Mouse (Mus musculus): ENCODE data around the gene Filip1.

Filip1 gene

DNA sequence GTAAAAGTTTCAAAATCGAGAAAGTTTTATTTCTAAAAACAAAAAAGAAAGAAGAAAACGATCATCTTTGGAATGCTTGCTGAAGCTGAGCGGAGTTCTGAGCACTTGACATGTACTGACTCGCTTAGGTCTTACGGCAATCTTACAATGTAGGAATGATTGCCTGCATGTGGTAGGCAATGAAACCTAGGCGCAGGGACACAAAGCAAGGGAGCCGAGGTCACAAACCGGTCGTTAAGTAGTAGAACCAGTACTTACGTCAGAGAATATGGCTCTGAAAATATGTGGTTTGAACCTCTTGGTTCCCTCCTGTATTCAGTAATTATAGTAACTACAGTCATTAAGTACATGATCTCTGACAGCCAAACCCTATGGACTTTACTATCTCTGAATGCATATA lies 29.4 kb downstream of the Filip1 start:
- in situ Hi-C loops (cut with MseI, MboI): no loop called here

DNA sequence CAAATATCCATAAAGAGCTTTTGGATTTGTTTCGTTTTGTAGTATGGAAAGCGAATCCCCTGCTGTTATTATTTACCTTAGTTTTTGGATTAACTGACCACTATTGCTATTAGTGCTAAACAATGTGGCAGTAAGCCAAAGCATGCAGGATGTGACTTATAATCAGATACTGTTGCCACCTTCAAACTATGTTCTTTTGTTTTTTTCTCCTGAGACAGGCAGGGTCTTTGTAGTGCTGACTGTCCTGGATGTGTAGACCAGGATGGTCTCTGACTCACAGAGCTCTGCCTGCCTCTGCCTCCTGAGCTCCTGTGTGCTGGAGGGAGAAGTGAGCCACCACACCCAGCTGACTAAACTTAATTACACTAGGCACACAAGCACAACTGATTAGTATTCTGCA lies 33.4 kb downstream of the Filip1 start:
- in situ Hi-C loops (cut with MseI, MboI): no loop called here

DNA sequence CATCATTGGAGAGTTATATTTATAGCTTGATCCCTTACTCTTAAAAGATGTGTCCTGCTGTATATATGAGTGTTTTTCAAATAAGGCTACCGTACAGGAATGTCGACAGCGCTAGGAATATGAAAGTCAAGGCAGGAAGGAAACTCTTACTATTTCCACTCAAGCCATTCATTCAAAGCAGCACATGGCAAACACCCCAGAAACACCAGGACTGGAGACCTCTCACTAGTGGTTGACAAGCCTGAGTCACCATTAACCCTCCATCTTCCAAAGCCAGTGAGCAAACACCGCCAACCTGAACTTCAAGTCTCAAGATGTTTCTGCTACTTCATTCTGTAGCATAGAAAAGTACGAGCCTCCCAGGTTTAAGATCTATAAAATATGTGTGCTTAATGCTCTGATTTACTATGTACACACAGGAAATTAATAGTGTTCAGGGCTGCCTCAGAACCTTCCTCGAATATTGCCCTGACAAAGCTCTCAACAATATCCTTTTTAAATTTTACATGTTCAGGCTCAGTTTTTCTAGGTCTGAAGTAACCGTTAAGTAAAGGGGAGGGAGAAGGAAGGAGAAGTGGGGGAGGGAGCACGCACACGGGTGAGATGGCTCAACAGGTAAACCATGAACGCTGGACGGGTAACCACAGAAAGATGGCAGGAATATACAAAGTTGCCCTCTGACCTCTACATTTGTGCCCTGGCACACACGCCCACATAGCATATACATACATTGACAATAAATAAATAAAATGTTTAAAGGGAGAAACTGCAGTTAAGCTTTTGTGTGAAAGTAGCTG lies 34.2 kb downstream of the Filip1 start:
- in situ Hi-C loops (cut with MseI, MboI): no loop called here

DNA sequence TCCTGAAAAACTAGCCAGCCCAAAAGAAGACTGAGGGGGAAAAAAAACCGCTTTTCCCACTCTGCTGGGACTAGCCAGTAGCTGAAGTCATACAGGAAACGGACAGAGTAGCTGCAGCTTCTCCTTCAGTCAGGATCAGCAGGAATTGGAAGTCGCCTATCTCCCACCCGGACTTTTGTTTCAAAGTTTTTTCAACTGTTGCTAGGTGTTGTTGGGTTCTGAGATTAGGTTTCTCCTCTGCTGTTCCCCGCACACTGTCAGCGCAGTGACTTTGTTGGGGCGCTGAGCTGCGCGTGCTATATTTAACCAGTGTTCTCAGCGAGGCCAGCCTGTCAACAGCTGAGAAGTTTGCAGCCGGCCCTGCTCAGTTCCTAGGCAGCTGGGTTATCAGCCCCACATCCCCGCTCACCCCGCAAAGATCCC lies 35.1 kb downstream of the Filip1 start:
- in situ Hi-C loops (cut with MseI, MboI): no loop called here

DNA sequence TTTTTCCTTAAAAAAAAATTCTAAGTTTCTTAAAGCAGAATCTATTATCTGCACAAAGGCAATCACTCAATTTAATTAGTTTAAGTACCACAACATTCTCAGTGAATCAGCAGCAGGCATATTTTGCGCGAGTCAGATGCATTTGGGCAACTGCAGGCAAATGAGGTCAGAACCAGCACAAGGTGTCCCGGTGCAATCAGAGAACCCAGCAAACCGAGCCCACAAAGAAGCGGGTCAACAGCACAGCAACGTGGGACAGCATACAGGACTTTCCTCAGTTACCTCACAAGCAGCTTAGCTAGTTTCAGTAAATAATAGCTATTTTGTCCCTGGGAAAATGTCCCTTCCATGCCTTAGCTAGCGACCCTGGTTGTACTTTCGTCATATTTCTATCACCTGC lies 35.9 kb downstream of the Filip1 start:
- in situ Hi-C loops (cut with MseI, MboI): no loop called here

DNA sequence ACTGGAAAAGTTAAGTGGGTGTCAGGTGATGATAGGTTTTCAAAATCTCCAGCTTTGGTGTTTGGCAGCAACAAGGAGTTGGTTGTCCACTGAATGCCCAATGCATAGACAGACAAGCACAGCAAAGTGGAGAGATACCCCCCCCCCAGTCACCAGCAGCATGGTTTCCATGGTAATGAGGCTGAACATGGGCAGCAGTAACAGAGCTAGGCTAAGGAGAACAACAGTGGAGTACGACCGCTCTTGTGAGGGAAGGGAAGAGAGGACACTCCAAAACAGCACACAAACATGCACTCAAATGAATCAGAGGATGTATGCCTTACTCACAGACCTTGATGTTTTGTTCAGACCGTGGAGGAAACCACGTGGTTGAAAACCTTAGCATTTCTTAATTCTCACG lies 37.5 kb downstream of the Filip1 start:
- in situ Hi-C loops (cut with MseI, MboI): no loop called here

DNA sequence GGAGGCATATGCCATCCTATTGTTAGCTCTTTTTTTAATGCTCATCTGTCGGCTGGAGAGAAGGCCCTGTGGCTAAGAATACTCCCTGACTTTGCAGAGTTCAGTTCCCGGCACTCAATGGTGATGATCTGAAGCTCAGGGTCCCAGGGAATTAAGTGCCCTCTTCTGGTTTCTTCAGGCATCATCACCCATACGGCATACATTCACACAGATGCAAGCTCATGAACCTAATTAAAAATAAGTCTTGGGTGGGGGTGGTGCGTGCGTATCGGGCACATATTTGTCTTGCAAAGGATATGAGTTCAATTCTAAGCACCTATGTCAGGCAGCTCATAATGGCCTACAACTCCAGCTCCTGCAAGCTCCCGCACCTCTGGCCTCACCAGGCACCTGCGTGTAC lies 39.1 kb downstream of the Filip1 start:
- in situ Hi-C loops (cut with MseI, MboI): no loop called here

DNA sequence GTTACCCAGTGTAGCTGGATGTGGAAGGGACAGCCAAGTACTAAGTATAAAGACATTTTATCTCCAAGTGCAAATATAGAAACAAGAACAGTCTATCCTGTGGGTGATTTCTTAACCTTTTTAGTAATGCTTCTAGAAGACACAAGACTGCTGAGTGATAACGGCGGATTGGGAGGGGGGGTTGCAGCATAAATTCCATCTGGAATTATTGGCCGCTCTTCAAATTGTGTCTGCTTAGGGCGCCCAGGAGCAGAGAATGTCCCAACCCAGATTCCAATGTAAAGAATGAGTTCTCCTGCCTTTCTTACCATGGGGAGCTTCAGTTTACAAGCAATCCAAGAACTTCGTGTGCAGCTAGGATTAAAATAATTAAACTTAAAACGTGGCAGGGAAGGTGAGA lies 39.9 kb downstream of the Filip1 start:
- in situ Hi-C loops (cut with MseI, MboI): no loop called here

DNA sequence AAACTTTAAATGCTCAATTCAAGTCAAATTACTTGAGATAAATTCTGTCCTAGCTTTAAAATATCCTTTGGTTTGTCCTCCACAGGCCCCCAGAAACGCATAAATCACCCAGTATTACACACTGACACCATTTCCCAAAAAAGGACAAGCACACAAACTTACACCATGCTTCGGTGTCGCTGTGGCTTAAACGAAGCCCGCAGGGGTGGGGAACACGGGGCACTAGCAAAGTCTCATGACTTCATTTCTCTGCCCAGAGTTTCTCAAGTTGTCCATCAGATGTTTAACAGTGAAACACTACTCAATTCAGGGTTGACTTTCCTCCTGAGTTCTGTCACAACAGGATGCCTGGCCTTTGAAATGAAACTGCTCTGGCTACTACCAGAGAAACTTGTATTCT lies 41.0 kb downstream of the Filip1 start:
- in situ Hi-C loops (cut with MseI, MboI): no loop called here

DNA sequence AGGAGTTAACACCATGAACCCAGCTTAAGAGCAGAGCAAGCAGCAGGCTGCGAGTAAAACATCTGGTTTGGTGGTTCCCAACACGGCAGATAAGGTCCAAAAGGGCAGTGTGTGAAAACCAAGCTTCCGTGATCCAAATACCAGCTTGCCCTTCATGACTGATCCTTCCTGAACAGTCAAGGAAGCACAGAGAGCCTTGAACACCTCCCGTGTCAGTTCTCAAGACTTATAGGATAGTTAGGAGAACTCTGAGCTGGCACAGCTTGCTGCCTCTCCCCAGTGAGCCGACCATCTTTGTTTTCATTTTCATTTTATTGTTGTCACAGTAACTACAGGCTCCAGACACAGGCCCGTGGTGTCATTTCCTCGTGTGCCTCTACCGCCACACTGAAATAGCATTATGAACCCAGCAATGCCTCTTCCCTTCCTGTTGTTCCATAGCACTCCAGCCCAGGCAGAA lies 42.0 kb downstream of the Filip1 start:
- in situ Hi-C loops (cut with MseI, MboI): no loop called here

DNA sequence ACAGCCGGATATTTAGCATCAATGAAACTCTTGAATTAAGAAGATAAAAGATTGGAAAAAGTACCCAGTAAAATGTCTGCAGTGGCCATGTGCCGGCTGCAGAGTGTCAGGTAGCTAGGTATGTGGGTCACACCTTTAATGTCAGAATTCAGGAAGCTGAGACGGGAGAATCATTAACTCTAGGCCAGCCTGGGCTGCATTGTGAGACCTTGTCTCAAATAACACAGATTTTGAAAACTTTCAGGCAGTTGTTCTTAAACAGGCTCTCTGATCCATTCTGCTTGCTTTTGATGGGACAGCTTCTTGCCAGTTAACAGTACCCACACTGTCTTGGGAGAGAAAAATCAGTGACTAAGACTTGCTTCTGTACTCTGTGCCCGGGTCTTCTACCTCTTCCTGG lies 43.1 kb downstream of the Filip1 start:
- in situ Hi-C loops (cut with MseI, MboI): no loop called here

DNA sequence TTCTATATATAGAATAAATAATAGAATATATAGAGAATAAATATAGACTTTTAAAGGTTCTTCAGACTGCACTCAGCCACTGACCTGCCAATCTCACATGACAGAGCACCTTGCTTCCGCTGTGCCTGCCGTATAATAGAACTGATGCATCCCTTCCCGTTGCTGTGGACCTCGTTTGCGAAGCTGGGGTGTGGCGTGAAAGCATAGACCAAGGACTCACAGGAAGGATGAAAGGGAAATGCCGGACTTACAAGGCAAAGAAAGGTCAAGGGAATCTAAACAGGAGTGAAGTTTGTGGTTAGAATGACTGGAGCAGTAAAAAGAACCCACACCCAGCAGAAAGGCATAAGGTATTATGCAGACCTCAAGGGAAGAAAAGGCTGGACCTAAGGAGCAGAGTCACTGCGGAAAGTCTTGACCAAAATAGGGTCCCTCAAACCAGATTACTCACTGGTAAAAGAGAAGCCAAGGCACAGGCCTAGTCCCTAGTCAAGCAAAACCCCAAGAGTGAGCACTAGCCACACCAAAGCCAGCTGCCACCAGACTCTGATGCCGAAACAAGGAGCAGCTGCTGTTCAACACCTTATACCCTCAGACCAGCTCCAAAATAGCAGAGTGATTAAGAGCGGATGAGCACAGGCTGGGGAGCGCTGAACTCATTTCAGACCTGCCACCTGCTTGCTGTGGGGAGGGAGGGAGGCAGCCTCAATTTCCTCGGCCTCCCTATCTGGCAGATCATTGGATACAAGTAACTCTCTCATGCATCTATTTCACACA lies 45.8 kb downstream of the Filip1 start:
- in situ Hi-C loops (cut with MseI, MboI): no loop called here

DNA sequence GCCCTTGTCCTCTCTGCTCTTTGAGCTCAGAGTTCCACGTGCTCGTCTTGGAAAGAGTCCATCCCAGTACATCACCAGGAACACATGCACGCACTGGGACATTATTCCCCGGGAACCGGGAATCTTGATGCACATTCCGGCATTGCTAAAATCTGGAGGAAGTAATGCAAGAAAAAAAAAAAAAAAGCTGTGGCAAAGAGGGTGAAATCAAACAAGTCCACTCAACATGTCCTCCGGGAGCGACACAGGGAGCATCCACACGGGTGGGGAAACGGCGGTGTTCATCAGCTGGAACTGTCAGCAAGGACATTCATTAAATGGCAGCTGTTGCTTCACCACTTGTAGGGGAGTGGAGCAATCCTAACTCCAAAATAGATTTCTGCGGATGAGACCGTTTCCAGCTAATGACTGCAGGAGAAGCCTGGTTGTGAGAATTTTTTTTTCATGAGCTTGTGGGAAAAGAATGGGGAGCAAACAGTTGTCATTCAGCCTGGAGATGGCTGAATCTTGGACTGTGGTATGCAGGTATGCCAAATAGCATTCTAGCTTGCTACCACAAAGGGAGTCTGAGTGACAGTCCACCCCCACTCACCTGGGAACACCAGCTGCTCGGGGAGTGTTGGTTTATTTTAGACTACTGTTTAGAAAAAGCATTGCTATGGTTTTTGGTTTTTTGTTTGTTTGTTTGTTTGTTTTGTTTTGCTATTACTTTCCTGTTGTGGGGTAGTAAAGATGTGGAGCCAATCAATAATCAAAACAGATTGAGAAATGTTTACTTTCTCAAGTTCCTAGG lies 46.9 kb downstream of the Filip1 start:
- in situ Hi-C loops (cut with MseI, MboI): no loop called here

DNA sequence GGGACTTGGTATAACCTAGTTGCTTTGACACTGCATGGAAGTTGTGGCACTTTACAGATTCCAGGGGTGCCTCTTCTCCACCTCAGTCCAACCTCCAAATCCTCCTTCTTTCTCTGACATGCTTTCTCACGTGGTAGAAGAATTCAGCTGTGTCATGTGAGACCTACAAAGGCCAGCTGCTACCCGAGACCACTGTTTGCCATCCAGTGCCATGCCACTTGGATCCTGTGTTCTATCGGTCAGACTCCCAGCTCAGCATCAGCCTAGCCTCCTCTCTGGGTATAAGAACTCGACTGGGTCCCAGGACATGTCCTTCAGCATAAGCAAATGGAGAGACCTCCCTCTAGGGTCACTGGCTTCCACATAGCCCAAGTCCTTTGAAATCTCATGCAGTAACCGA lies 47.6 kb downstream of the Filip1 start:
- in situ Hi-C loops (cut with MseI, MboI): no loop called here

DNA sequence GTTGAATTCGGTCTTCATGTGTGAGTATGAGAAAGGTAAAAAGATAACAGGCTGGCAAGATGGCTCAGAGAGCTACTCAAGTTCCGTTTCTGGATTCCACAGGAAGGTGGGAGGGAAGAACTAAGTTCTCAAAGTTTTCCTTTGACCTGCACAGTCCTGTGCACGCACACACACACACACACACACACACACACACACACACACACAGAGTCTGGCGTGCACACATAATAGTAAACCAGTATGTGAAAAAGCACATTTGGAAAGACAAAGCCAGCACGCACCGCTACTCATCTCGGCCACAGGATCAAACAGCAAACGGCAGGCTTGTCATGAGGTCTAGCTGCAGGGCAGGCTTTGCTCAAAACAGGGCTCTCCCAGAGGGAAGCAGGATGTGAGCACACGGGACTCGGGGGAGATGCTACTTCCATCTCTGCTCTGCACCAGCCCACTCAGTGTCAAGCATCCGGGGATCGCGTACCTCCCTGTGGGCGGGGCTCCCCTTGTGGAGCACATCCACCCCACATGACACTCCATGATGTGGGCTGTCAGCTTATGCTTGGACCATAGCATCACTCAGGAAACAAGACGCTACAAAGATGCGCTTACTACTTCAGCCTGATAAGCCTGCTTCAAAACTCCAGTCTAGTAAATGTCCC lies 50.9 kb downstream of the Filip1 start:
- in situ Hi-C loops (cut with MseI, MboI): no loop called here

DNA sequence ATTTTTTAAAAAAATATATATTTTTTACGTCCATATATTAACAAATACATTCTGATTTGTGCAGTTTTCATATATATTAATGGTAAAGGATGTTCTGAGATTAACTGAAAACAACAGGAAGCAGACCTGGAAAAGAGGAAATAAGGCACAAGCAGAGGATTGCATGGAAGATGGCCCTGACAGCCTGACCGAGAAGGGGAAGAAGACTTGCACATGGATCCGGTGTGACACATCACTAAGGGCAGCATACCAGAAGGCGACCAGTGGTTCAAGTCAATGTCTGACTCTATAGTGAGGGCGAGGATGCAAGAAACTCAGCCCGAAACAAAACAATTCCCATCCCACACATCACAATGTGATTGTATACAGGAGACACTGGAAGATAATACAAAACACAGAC lies 52.2 kb downstream of the Filip1 start:
- in situ Hi-C loops (cut with MseI, MboI): no loop called here

DNA sequence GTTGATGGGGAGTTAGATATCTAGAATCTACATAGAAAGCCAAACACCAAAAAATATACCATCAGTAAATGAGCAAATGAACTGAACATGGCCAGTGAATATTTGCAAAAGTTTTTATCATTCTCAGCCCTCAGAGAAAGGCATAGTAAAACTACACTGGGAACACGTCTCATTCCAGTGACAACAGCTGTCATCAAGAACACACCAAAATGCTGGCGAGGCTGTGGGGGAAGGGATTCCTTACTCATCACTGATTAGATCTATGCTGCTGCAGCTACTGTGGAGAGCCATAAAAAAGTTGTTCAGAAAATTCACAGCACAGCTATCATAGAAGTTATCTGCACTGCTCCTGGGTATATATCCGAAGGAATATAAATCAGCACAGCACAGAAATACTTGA lies 54.3 kb downstream of the Filip1 start:
- in situ Hi-C loops (cut with MseI, MboI): no loop called here

DNA sequence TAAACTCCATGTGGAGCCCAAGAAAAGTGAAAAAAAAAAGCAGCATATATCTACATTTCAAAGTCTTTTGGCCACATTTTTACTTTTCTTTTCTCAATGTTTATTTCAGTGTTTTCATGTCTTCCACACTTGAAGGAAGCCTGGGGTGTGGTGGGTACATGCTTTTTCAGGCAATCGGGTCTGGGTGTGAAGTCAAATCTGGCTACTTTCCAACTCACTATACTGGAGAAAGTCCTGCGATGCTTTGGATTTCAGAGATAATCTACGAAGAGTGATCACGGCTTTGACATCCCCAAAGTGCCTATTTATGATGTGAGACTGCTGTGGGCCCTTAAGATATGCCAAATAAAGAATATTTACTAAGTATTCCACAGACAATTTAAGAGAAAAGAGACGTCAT lies 57.7 kb downstream of the Filip1 start:
- in situ Hi-C loops (cut with MseI, MboI): no loop called here

DNA sequence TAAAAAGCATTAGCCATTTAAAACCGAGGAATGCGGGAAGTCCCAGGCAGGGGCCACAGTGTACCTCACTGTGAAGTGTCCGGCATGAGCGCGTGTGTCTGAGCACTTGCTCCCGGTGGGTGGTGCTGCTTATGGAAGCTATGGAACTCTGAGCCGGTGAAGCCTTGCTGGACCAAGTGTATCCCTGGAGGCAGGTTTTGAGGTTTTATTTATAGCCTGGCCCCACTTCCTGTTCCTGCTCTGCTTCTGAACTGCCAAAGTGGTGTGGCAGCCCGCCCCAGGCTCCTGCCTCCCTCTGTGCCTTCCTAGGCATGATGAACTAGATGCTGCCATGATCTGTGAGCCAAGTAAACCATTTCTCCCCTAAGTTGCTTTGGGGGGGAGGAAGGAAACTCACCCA lies 60.7 kb downstream of the Filip1 start:
- in situ Hi-C loops (cut with MseI, MboI): no loop called here

DNA sequence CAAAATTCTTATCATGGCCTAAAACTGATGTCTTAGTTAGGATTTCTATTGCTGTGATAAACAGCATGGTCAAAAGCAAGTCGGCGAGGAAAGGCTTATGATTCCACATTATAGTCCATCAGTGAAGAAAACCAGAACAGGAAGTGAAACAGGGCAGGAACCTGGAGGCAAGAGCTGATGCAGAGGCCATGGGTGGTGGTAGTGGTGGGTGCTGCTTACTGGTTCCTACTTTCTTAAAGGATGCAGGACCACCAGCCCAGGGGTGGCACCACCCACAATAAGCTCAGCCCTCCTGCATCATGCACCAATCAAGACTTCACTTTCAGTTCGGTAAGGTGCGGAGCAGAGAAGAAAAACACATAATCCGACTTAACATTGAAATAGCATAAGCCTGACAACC lies 61.3 kb downstream of the Filip1 start:
- in situ Hi-C loops (cut with MseI, MboI): no loop called here

DNA sequence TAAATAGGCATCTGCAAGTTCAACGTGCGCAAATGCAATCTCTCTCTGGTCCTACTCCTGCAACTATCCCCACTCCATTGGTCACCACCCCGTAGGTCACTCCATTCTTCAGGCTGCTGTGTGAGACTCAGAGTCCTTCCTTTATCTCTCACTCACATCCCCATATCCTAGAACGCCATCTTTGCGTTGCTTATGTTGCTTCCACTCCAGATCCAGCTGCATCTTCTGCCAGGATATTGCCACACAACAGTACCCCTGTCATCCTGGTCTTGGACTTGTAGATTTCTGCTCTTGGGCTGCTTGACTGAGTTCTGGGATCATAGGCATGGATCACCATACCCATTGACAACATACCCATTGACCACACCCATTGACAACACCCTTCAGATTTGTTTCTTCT lies 62.0 kb downstream of the Filip1 start:
- in situ Hi-C loops (cut with MseI, MboI): no loop called here

DNA sequence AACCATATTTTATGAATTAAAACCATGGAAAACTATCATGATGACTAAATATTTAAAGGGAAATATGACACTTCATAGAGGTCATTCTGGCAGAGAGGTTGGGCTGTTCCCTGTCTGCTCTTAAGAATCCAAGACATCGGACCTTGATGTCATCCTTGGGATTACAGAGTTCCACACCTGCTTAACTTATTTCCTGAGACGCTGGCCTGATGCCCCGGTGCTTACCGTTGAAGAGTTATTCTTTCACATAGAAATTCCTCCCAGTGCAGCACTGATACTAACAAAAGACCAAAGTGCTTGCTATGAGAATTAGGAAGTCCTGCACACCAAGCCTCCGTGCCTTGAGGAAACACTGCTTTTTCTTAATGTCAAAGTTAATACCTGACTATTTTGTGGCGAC lies 62.6 kb downstream of the Filip1 start:
- in situ Hi-C loops (cut with MseI, MboI): no loop called here
